Mouse (Mus musculus) heart, adult 18-20 months (tissue): ENCODE measurements around the gene Lst1. TPM values are rescaled to one million over a fixed set of nuclear protein-coding genes. Genes with fewer than 3 reads are reported as not detected.
A peak's percentile ranks its signal among the peaks of the same experiment; 100 is the strongest.

Experiments
- DNase-seq, 2 experiments: peaks; one replicate each; pipeline ENCODE4 v3.0.0; 2021 to 2022; ENCODE audit warnings: mixed read lengths in 1 of 2
- total RNA-seq, 2 experiments: library from RNA; stranded (reverse); gene quantifications; 2 replicates each; pipeline ENCODE4 v1.2.3; 2021

Gene Lst1
- total RNA-seq, 2 experiments from 2014 or later = 2.0 to 3.3 TPM

GRCm38 (mm10) chr17:35209785-35210535, 21.7 kb upstream of the Lst1 start:
- no peak for DNase-seq

DNA sequence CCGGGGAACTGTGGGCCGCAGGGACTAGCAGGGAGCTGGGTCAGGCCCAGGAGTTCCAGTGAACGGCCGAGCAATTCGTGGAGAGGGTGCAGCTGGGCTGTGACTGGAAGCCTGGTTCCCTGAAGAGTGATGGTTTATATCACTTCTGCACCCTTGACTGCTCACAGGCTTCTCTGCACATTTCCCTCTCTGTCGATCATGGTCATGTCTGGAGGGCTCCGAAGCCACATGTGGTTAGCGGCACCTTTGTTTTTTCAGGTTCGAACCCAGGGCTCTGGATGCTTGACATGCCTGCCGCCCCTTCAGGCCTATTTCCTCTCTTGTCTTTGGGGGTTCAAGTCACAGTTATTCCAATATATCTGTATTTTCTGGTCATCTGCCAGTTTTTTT, 17.1 kb upstream of the Lst1 start:
- DNase-seq = no peak

DNA sequence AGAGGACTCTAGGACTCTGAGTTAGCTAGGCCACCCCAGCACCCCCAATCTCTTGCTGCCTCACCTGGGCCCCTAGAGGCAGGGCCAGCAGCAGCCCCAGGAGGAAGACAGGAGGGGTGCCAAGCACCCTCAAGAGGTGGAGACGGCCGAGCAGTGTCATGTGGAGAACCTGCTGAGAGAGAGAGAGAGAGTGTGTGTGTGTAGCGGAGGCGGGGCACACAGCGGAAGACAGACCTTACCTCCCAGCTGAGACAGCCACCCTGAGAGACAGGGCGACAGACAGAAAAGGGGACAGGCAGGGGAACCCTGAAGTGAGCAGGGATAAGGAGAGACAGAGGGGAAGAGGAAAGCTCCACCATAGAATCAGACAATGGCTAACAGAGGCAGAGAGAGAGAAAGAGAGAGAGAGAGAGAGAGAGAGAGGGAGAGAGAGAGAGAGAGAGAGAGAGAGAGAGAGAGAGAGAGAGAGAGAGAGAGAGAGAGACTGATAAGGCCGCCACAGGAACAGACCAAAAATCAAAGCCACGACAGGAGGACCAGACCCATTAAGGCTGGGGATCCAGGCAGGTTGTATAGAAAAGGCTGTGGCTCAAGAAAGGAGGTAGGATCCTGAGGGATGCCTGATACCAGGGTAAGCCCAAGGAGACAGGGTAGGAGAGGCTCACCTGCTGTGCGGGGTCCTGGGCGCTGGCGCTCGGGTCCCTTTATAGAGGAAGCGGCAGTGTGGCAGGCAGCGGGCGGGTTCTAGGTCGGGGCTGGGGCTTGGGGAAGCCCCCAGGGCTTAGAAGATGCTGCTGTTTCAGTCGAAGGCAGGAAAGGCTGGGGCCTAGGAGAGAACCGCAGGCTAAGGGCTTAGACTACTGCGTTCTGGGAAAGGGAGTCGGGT, 16.5 kb upstream of the Lst1 start, which contains the start of gene Lta:
Gene Lta (minus strand): TSS at position 858 of the 886 bp plus-strand sequence.
- no peak for DNase-seq

DNA sequence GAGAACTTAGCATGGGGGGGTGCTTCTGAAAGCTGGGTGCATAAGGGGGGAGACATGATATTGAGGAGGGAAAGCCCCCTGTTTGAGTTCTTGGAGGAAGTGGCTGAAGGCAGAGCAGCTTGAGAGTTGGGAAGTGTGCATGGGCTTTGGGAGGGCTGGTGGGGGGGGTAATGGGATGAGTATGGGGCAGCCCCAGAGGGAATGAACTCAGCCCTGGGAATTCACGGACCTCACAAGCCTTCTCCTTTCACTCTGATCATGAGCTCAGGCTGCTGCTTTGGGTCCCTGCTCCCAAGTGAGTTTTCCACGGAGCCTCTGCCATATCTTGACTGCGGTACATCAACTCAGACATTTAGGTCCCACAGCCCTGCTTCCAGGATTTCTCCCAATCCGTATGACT, 14.2 kb upstream of the Lst1 start:
- DNase-seq = no peak

- DNase-seq = peak; percentile 75 to 86
Observed at GRCm38 (mm10) chr17:35201787-35202186, 13.5 kb upstream of the Lst1 start, which contains the start of gene Tnf. Tnf (minus strand) TSS chr17:35202007.

DNA sequence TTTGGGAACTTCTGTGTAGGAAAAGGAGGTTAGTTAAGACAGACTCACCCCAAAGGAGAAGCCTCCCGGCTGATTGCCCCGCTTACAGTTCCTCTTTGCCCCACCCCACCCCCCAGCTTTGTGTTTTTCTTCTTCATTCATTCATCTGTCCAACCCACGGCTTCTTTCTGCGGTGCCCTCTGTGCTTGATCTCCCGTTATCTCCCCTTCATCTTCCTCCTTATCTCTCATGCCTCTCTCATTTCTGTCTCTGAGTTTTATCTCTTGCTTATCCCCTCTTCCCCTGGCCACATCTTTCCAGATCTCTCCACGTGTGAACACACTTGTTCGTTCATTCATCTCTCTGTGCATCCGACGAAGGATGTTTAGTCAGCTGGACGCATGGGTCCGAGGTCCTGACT, 12.9 kb upstream of the Lst1 start:
- DNase-seq = no peak

- peak in 1 of 2 experiments; percentile 51 for DNase-seq
Observed at GRCm38 (mm10) chr17:35200398-35200797, 12.2 kb upstream of the Lst1 start.

GRCm38 (mm10) chr17:35198946-35199345, 10.7 kb upstream of the Lst1 start:
- no peak for DNase-seq

- DNase-seq = no peak
Observed at GRCm38 (mm10) chr17:35198029-35198428, 9.8 kb upstream of the Lst1 start.

GRCm38 (mm10) chr17:35197126-35197525, 8.9 kb upstream of the Lst1 start:
- no peak for DNase-seq

DNA sequence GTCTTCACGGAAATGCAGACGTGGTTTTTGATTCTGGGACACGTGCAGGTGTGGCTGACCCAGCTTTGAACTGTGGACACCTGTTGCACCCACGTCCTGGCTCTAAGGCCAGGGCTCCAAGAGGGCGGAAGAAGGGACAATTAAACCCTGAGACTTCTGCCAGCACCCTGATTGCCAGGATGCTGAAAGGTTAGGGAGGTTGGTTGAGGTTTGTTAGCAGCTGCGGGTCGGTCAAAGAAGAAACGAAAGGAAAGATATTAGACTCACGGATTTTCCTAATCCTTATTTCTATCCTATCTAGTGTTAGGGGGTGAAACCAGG, 8.0 kb upstream of the Lst1 start:
- no peak for DNase-seq

- DNase-seq = peak; percentile 84 to 87
Observed at GRCm38 (mm10) chr17:35195631-35196320, 7.5 kb upstream of the Lst1 start.

DNA sequence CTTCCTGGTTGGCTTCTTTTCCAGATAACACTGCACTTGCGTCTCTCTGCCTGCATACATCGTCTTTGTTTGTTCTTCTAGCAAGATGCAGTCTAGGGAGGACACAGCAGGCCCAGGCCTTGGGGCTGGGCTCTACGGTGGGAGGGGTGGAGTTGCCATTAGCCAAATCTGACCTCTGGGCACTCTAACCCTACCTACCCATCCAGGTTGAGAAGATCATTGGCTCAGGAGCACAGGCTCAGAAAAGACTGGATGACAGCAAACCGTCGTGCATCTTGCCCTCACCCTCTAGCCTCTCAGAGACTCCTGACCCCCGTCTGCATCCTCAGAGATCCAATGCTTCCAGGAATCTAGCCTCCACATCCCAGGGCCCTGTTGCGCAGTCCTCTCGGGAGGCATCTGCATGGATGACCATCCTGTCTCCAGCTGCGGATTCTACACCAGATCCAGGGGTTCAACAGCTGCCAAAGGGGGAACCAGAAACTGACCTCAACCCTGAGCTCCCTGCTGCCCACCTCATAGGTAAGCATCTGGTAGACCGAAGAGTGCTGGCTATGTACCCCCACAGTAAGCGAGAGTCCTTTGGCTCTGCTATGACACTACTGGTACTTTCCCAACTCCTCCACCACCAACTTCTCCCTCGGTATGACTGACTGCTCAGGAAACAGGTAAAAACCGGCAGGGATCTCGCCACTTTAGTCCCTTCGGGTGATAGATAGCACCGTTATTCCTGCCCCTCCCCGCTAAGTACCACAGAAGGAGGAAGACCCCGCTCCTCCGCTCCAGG, 6.8 kb upstream of the Lst1 start:
- DNase-seq = no peak

DNA sequence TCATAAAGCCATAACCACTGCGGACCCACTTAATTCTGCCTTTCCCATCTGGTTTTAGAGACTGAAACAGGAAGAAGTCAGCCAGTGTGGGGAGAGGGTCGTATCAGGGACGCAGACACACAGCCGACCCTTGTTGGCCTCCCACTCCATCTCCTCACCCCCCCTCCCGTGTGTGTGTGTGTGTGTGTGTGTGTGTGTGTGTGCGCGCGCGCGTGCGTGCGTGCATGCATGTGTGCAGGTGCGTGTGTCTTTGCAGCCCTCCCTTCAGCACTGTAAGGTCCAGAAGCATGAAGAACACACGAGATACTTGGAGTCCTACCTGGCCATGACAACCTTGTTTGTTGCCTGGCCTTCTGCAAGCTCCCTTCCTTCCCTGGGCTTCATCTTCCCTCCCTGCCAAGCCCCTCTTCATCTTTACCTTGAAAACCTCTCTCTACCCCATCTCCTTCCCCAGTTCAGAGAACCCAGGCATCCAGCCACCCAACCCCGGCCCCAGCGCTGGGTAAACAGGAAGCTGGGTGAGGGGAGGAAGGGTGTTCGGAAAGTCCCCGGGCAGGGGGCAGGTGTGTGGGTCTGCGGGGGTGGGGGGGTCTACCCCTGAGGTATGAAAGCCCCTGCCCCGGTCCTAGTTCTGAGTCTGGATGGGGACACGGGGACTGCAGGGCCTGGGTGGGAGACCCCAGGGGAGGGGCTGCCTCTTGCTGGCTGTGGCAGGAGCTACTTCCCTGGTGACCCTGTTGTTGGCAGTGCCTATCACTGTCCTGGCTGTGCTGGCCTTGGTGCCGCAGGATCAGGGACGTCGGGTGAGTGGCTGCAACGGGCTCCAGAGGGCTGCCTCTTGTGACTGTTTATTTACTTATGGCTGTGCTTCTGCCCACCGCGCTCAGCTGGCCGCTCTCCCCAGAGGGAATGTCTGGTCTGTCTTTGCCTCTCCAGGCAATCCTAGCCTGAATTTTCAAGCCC, 5.9 kb upstream of the Lst1 start, which contains the start of gene Ltb:
Gene Ltb (plus strand): TSS at position 559 of the 963 bp plus-strand sequence.
- no peak for DNase-seq

DNA sequence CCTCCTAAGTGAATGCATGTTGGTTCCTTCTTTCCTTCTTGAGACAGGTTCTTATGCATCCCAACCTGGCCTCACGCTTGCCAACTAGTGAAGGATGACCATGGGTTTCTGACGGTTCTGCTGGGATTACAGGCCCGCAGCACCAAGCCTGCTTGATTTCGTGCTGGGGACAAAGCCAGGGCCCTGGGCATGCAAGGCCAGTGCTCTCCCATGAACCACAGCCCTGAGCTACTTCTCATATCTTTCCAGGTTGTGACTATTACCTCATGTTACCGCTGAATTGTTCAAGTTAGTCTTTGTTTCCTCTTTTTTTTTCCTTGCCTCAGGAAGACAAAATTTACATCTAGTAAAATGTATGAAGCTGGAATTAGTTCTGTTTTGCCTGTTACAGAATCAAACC, 4.7 kb upstream of the Lst1 start:
- DNase-seq = no peak

GRCm38 (mm10) chr17:35191723-35192122, 3.5 kb upstream of the Lst1 start:
- DNase-seq = no peak

DNA sequence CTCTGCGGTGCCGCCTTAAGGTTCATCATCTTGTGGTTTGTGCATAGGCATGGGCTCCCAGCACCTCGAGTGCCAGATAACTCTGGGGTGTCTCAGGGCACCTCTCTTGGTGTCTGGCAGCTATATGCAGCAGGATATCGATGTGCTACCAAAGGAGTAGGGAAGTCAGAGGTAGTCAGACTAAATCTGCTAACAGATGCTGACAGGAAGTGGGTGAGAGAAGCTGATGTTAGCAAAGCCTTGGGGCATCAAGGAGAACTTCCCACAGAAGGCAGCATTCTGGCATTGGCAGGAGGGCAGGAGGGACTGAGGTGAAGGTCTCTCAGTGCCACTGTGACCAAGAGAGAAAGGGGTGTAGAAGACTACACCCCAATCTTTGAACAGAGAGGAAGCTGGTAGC, 1.9 kb upstream of the Lst1 start:
- DNase-seq = no peak

DNA sequence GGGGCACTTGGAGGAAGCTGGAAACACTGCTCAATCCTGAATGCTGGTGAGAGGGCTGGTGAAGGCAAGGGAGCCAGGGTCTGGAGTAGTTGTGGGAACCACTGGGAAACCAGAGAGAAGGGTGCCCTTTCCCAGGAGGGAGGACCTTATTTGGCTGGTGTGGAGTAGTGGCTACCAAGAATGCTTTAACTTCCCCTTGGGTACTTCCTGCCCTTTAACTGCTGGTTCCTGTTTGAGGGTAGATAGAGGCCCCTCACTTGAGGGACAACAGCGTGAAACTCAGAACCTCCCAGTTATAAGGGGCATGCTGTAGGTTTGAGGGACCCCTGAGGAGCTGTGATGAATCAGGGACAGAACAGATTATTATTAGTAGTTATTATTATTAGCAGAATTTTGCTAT, 947 bp upstream of the Lst1 start:
- peak in 1 of 2 experiments; percentile 54 for DNase-seq

- no peak for DNase-seq
Observed at GRCm38 (mm10) chr17:35187345-35187744, 894 bp downstream of the Lst1 start.

DNA sequence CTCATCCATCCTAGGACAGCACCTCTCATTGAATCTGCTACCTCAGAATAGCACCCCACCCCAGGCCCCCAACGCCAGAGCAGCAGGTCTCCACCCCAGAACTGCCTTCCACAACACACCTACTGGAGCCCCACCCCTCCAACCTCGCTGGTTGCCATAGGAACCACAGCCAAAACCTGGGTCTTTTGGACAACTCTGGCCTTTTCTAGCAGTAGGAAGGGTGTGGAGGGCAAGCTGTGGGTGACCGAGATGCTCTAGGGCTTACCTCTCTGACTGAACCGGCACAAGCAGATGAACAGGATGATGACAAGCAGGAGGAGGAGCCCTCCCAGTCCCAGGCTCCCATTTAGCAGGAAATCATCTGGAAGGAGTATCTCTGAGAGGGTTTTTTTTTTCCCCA, 1.6 kb downstream of the Lst1 start:
- DNase-seq = peak; percentile 55 to 60
